In the genomic region with DNA sequence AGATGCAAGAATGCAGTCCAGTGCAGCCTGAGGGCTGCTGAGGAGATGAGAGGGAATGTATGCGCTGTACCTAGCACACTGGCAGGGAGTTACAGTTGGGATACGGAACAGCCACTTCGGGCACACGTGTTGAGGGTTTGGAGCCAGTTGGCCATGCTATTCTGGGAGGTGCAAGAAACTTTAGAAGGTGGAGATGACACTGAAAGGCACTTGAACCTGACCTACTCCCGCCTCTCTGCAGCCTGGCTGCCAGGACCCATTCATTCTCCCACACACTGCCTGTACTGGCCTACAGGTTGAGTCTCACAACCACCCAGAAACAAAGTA, we compare ENCODE assay signal across 17 mouse cellular contexts.
DNase-seq lines count a peak whose midpoint lies in the region; ATAC-seq and TF ChIP-seq lines count a peak whose summit lies in the region.
"Had no signal": no experiment of that assay in that cellular context is flagged by ENCODE, and none has a peak within 500 bp of the region (broad histone marks: within the 10 kb centered on the region; RNA-seq: fewer than 3 reads in every experiment).

No protein-coding gene starts in this region.

- ATAC-seq in intestine, embryonic 15.5 days, result no peak
- ATAC-seq in intestine, postnatal 0 days, result no peak
- peak; percentile 49 for ATAC-seq in heart, embryonic 12.5 days (ENCODE audit: insufficient number of reproducible peaks, low FRiP score)
- ATAC-seq in limb, embryonic 13.5 days (ENCODE audit: low FRiP score, low read depth), result no peak; the same call in 1 of the 2 replicates

- no peak overlapping the region for H3K4me3 ChIP-seq in intestine, embryonic 15.5 days (replicated peaks)
- no peak overlapping the region for H3K4me3 ChIP-seq in intestine, postnatal 0 days (ENCODE audit: low read depth, low read length)
- H3K4me3 ChIP-seq in heart, embryonic 12.5 days, result no peak overlapping the region
- no peak overlapping the region for H3K4me3 ChIP-seq in limb, embryonic 13.5 days
- H3K4me3 ChIP-seq: embryonic facial prominence, embryonic 13.5 days; hindbrain, embryonic 13.5 days; liver, embryonic 15.5 days; megakaryocyte, embryonic 14.5 days; neural tube, embryonic 12.5 days had no signal

- H3K27me3 ChIP-seq in intestine, embryonic 15.5 days (replicated peaks), result no peaks in the 10 kb centered on the region
- no peaks in the 10 kb centered on the region for H3K27me3 ChIP-seq in intestine, postnatal 0 days (replicated peaks; ENCODE audit: control insufficient read depth, insufficient read depth, low read length)
- H3K27me3 ChIP-seq in heart, embryonic 12.5 days (replicated peaks), result no peaks in the 10 kb centered on the region
- no peaks in the 10 kb centered on the region for H3K27me3 ChIP-seq in limb, embryonic 13.5 days
- H3K27me3 ChIP-seq: embryonic facial prominence, embryonic 13.5 days; hindbrain, embryonic 13.5 days; liver, embryonic 15.5 days; neural tube, embryonic 12.5 days had no signal

- H3K4me1 ChIP-seq in intestine, embryonic 15.5 days (replicated peaks), result 0 out of 2 replicates have a peak, but pooled peaks cover under 1% of the 10 kb centered on the region
- H3K4me1 ChIP-seq in intestine, postnatal 0 days (replicated peaks; ENCODE audit: control insufficient read depth, insufficient read depth, low read length), result no peaks in the 10 kb centered on the region
- peaks cover 21% of the 10 kb centered on the region for H3K4me1 ChIP-seq in heart, embryonic 12.5 days (replicated peaks)
- peaks cover 17% of the 10 kb centered on the region for H3K4me1 ChIP-seq in limb, embryonic 13.5 days
- H3K4me1 ChIP-seq: hindbrain, embryonic 13.5 days; liver, embryonic 15.5 days; megakaryocyte, embryonic 14.5 days; neural tube, embryonic 12.5 days had no signal

- H3K9me3 ChIP-seq in intestine, embryonic 15.5 days, result no peaks in the 10 kb centered on the region
- H3K9me3 ChIP-seq in intestine, postnatal 0 days (ENCODE audit: control insufficient read depth), result no peaks in the 10 kb centered on the region
- no peaks in the 10 kb centered on the region for H3K9me3 ChIP-seq in heart, embryonic 12.5 days (replicated peaks)
- no peaks in the 10 kb centered on the region for H3K9me3 ChIP-seq in limb, embryonic 13.5 days
- H3K9me3 ChIP-seq: embryonic facial prominence, embryonic 13.5 days; hindbrain, embryonic 13.5 days; liver, embryonic 15.5 days; megakaryocyte, embryonic 14.5 days; neural tube, embryonic 12.5 days had no signal

- 82% methylated on average over 5 of the region's 5 CpGs for WGBS in intestine, embryonic 15.5 days
- 88% methylated on average over 5 of the region's 5 CpGs for WGBS in intestine, postnatal 0 days
- WGBS in heart, embryonic 12.5 days, result 41% methylated on average over 5 of the region's 5 CpGs
- 75% methylated on average over 5 of the region's 5 CpGs for WGBS in limb, embryonic 13.5 days

- H3K4me2 ChIP-seq in intestine, embryonic 15.5 days (replicated peaks), result no peak overlapping the region
- H3K4me2 ChIP-seq in intestine, postnatal 0 days (replicated peaks; ENCODE audit: low read depth), result no peak overlapping the region
- H3K4me2 ChIP-seq in heart, embryonic 12.5 days, result no peak overlapping the region
- no peak overlapping the region for H3K4me2 ChIP-seq in limb, embryonic 13.5 days (replicated peaks)
- H3K4me2 ChIP-seq: embryonic facial prominence, embryonic 13.5 days; hindbrain, embryonic 13.5 days; liver, embryonic 15.5 days; neural tube, embryonic 12.5 days had no signal

- H3K27ac ChIP-seq in intestine, embryonic 15.5 days, result 0 out of 2 replicates have a peak overlapping the region, but pooled peaks have one; percentile 22
- H3K27ac ChIP-seq in intestine, postnatal 0 days (ENCODE audit: low read depth, low read length), result no peak overlapping the region
- 0 out of 2 replicates have a peak overlapping the region, but pooled peaks have one; percentile 18 for H3K27ac ChIP-seq in heart, embryonic 12.5 days (ENCODE audit: poor library complexity, severe bottlenecking)
- H3K27ac ChIP-seq in limb, embryonic 13.5 days, result no peak overlapping the region
- H3K27ac ChIP-seq: embryonic facial prominence, embryonic 13.5 days; hindbrain, embryonic 13.5 days; liver, embryonic 15.5 days; neural tube, embryonic 12.5 days had no signal

- no peaks in the 10 kb centered on the region for H3K36me3 ChIP-seq in intestine, embryonic 15.5 days
- H3K36me3 ChIP-seq in intestine, postnatal 0 days (ENCODE audit: control insufficient read depth, insufficient read depth), result no peaks in the 10 kb centered on the region
- H3K36me3 ChIP-seq in heart, embryonic 12.5 days, result peaks cover 3% of the 10 kb centered on the region; the same call in 1 of the 2 replicates
- H3K36me3 ChIP-seq in limb, embryonic 13.5 days, result peaks cover 24% of the 10 kb centered on the region
- H3K36me3 ChIP-seq: G1E; liver, embryonic 15.5 days; neural tube, embryonic 12.5 days had no signal

- peak; percentile 49 to 67 for DNase-seq in gastrocnemius, adult 8-10 months (ENCODE audit: low spot score in 2 of 2)
- no peak for DNase-seq in retina, postnatal 1 day
- DNase-seq in layer of hippocampus, postnatal 14 days (ENCODE audit: low spot score in 2 of 2), result no peak
- DNase-seq in spleen, postnatal 10 days (ENCODE audit: low spot score in 2 of 2), result no peak
- DNase-seq: cerebellum, postnatal 25 days; left cerebral cortex, postnatal 4 days; thymus, adult 2 months had no signal

- H3K9ac ChIP-seq in intestine, embryonic 15.5 days, result no peak overlapping the region
- no peak overlapping the region for H3K9ac ChIP-seq in intestine, postnatal 0 days (ENCODE audit: low read depth, low read length)
- no peak overlapping the region for H3K9ac ChIP-seq in heart, embryonic 12.5 days
- H3K9ac ChIP-seq in limb, embryonic 13.5 days, result 0 out of 2 replicates have a peak overlapping the region, but pooled peaks have one; percentile 19
- H3K9ac ChIP-seq: embryonic facial prominence, embryonic 13.5 days; hindbrain, embryonic 13.5 days; liver, embryonic 15.5 days; neural tube, embryonic 12.5 days had no signal

- TF ChIP-seq CTCF in intestine, postnatal 0 days (IDR thresholded peaks at IDR 0.05; ENCODE audit: low read depth), result no peak

Comparison
In these comparisons a context has a peak if more than half of its experiments do, and no peak if none do; other contexts are left out.
1. H3K27ac ChIP-seq: peak in intestine, embryonic 15.5 days (single experiment) and heart, embryonic 12.5 days (single experiment); none in intestine, postnatal 0 days (single experiment) and limb, embryonic 13.5 days (single experiment).
2. DNase-seq: peak in gastrocnemius, adult 8-10 months (2 of 2); none in retina, postnatal 1 day (single experiment), layer of hippocampus, postnatal 14 days (0 of 2) and spleen, postnatal 10 days (0 of 2).